Mouse (Mus musculus) midbrain, embryonic 14.5 days (tissue): ENCODE measurements around the gene Insyn1. TPM values are rescaled to one million over a fixed set of nuclear protein-coding genes. Genes with fewer than 3 reads are reported as not detected.

Experiments
- polyA plus RNA-seq: library from polyadenylated mRNA; unstranded; fragments of >200 nt; fragmentation: Nextera tagmentation; extraction: Ambion mirVana; gene quantifications from 2 replicates; pipeline ENCODE4 v1.2.1, GENCODE M21; 2014

The Insyn1 gene
- polyA plus RNA-seq, 1 experiment from 2014 or later = 10.5 TPM

Other genes starting within 250 kb of the Insyn1 start
- gene Pml, start 238.8 kb upstream of the Insyn1 start, polyA plus RNA-seq = 3.8 and 3.9 TPM in 2 replicates
- 96.4 and 115 TPM in 2 replicates for gene Stoml1, start 235.4 kb upstream of the Insyn1 start, polyA plus RNA-seq
- gene Loxl1, start 175.4 kb upstream of the Insyn1 start, polyA plus RNA-seq = 2.7 and 5.6 TPM in 2 replicates
- not detected in 2 replicates for gene Tbc1d21, start 118.1 kb upstream of the Insyn1 start, polyA plus RNA-seq
- gene Cd276, start 66.8 kb downstream of the Insyn1 start, polyA plus RNA-seq = 33.2 and 38.1 TPM in 2 replicates
- gene Nptn, start 93.6 kb downstream of the Insyn1 start, polyA plus RNA-seq = 179 and 180 TPM in 2 replicates